Mouse (Mus musculus): ENCODE data around the gene Uhrf2. TPM values are rescaled to one million over a fixed set of nuclear protein-coding genes. Genes with fewer than 3 reads are reported as not detected.

The Uhrf2 gene
- polyA plus RNA-seq, 1 experiment from 2014 or later, result 74.6 TPM

GRCm38 (mm10) chr19:30112961-30113688 is 82.8 kb downstream of the Uhrf2 start:
- Histone ChIP-seq H3K9me3 (no peaks in the 10 kb centered on the region), H3K36me3 (no peaks in the 10 kb centered on the region), H3K4me2 (replicated peaks) (no peak overlapping the region), H3K9ac (no peak overlapping the region), H3K4me3 (no peak overlapping the region), H3K4me1 (peaks cover 5% of the 10 kb centered on the region), H3K27ac (no peak overlapping the region), H3K27me3 (replicated peaks) (no peaks in the 10 kb centered on the region)
- WGBS, result 82% methylated on average over 16 of the region's 16 CpGs
- ATAC-seq (ENCODE audit: low FRiP score, low read depth), result no peak

- Histone ChIP-seq H3K4me2 (replicated peaks) (no peak overlapping the region), H3K4me3 (no peak overlapping the region), H3K4me1 (peaks cover 9% of the 10 kb centered on the region), H3K9me3 (no peaks in the 10 kb centered on the region), H3K27ac (no peak overlapping the region), H3K36me3 (no peaks in the 10 kb centered on the region), H3K27me3 (replicated peaks) (no peaks in the 10 kb centered on the region), H3K9ac (no peak overlapping the region)
- no peak for ATAC-seq (ENCODE audit: low FRiP score, low read depth)
- 61% methylated on average over 14 of the region's 14 CpGs for WGBS
Observed at GRCm38 (mm10) chr19:30114919-30115441, 84.7 kb downstream of the Uhrf2 start.

- Histone ChIP-seq H3K4me2 (replicated peaks) (no peak overlapping the region), H3K27me3 (replicated peaks) (no peaks in the 10 kb centered on the region), H3K36me3 (no peaks in the 10 kb centered on the region), H3K4me1 (peaks cover 9% of the 10 kb centered on the region), H3K27ac (no peak overlapping the region), H3K4me3 (no peak overlapping the region), H3K9me3 (no peaks in the 10 kb centered on the region), H3K9ac (no peak overlapping the region)
- WGBS, result 95% methylated on average over 5 of the region's 5 CpGs
- ATAC-seq (ENCODE audit: low FRiP score, low read depth), result no peak
Observed at GRCm38 (mm10) chr19:30115606-30116005, 85.3 kb downstream of the Uhrf2 start.

GRCm38 (mm10) chr19:30117241-30117640 is 86.9 kb downstream of the Uhrf2 start:
- Histone ChIP-seq H3K27me3 (replicated peaks) (no peaks in the 10 kb centered on the region), H3K4me2 (replicated peaks) (no peak overlapping the region), H3K4me1 (peaks cover 9% of the 10 kb centered on the region), H3K9me3 (no peaks in the 10 kb centered on the region), H3K36me3 (no peaks in the 10 kb centered on the region), H3K4me3 (no peak overlapping the region), H3K27ac (no peak overlapping the region), H3K9ac (no peak overlapping the region)
- no peak for ATAC-seq (ENCODE audit: low FRiP score, low read depth)
- 82% methylated on average over 4 of the region's 4 CpGs for WGBS

GRCm38 (mm10) chr19:30117775-30118174 is 87.5 kb downstream of the Uhrf2 start:
- WGBS, result 67% methylated on average over 9 of the region's 9 CpGs
- peaks cover 9% of the 10 kb centered on the region for H3K4me1 ChIP-seq

GRCm38 (mm10) chr19:30118344-30119312 is 88.3 kb downstream of the Uhrf2 start:
- Histone ChIP-seq H3K9ac (no peak overlapping the region), H3K4me1 (peaks cover 9% of the 10 kb centered on the region), H3K27ac (no peak overlapping the region), H3K4me3 (no peak overlapping the region), H3K36me3 (no peaks in the 10 kb centered on the region), H3K27me3 (replicated peaks) (no peaks in the 10 kb centered on the region), H3K9me3 (no peaks in the 10 kb centered on the region), H3K4me2 (replicated peaks) (no peak overlapping the region)
- peak; percentile 30; the same call in 1 of the 2 replicates for ATAC-seq (ENCODE audit: low FRiP score, low read depth)
- WGBS, result 89% methylated on average over 17 of the region's 17 CpGs

More at GRCm38 (mm10) chr19:30117775-30118174, 87.5 kb downstream of the Uhrf2 start:
- Histone ChIP-seq H3K4me2 (replicated peaks) (peak overlapping the region; percentile 12; the same call in 1 of the 2 replicates), H3K36me3 (no peaks in the 10 kb centered on the region), H3K27ac (no peak overlapping the region), H3K9ac (no peak overlapping the region), H3K27me3 (replicated peaks) (no peaks in the 10 kb centered on the region), H3K9me3 (no peaks in the 10 kb centered on the region), H3K4me3 (no peak overlapping the region)
- ATAC-seq (ENCODE audit: low FRiP score, low read depth), result peak; percentile 66; the same call in 1 of the 2 replicates

GRCm38 (mm10) chr19:30124999-30125669 is 94.8 kb downstream of the Uhrf2 start:
- Histone ChIP-seq H3K27me3 (replicated peaks) (no peaks in the 10 kb centered on the region), H3K9ac (no peak overlapping the region), H3K9me3 (no peaks in the 10 kb centered on the region), H3K4me2 (replicated peaks) (no peak overlapping the region), H3K27ac (no peak overlapping the region), H3K4me3 (no peak overlapping the region), H3K36me3 (no peaks in the 10 kb centered on the region), H3K4me1 (no peaks in the 10 kb centered on the region; the same call in 1 of the 2 replicates)
- ATAC-seq (ENCODE audit: low FRiP score, low read depth), result no peak
- WGBS, result 64% methylated on average over 7 of the region's 7 CpGs

- no peak overlapping the region for H3K27ac ChIP-seq
- no peaks in the 10 kb centered on the region for H3K36me3 ChIP-seq
Observed at GRCm38 (mm10) chr19:30125670-30126059, 95.4 kb downstream of the Uhrf2 start.

GRCm38 (mm10) chr19:30128177-30128576 is 97.9 kb downstream of the Uhrf2 start:
- ATAC-seq (ENCODE audit: low FRiP score, low read depth), result peak; percentile 50; the same call in 1 of the 2 replicates
- no peak overlapping the region for H3K4me3 ChIP-seq
- no peaks in the 10 kb centered on the region for H3K9me3 ChIP-seq
- H3K4me2 ChIP-seq (replicated peaks), result no peak overlapping the region
- 85% methylated on average over 4 of the region's 4 CpGs for WGBS
- no peaks in the 10 kb centered on the region; the same call in 1 of the 2 replicates for H3K4me1 ChIP-seq
- no peak overlapping the region for H3K9ac ChIP-seq
- no peaks in the 10 kb centered on the region for H3K27me3 ChIP-seq (replicated peaks)
- H3K27ac ChIP-seq, result no peak overlapping the region
- H3K36me3 ChIP-seq, result no peaks in the 10 kb centered on the region

More at GRCm38 (mm10) chr19:30125670-30126059, 95.4 kb downstream of the Uhrf2 start:
- Histone ChIP-seq H3K4me2 (replicated peaks) (no peak overlapping the region), H3K27me3 (replicated peaks) (no peaks in the 10 kb centered on the region), H3K9me3 (no peaks in the 10 kb centered on the region), H3K4me3 (no peak overlapping the region), H3K9ac (no peak overlapping the region), H3K4me1 (no peaks in the 10 kb centered on the region; the same call in 1 of the 2 replicates)
- no peak for ATAC-seq (ENCODE audit: low FRiP score, low read depth)
- WGBS, result 62% methylated on average over 7 of the region's 7 CpGs

GRCm38 (mm10) chr19:30136308-30136707 is 106.0 kb downstream of the Uhrf2 start:
- Histone ChIP-seq H3K9ac (no peak overlapping the region), H3K36me3 (peaks cover 12% of the 10 kb centered on the region; the same call in 1 of the 2 replicates), H3K9me3 (no peaks in the 10 kb centered on the region), H3K4me1 (no peaks in the 10 kb centered on the region), H3K27ac (no peak overlapping the region), H3K4me3 (no peak overlapping the region), H3K27me3 (replicated peaks) (no peaks in the 10 kb centered on the region), H3K4me2 (replicated peaks) (no peak overlapping the region)
- WGBS, result 80% methylated on average over 1 of the region's 1 CpGs
- no peak for ATAC-seq (ENCODE audit: low FRiP score, low read depth)
